Mouse (Mus musculus) limb, embryonic 11.5 days (tissue): Measurements from ENCODE around the gene Borcs7. TPM values are rescaled to one million over a fixed set of nuclear protein-coding genes. Genes with fewer than 3 reads are reported as not detected.

Source experiments
- ATAC-seq: fragments of 200-750 bp; cut with Nextera tagmentation; 2 replicates; pipeline ENCODE4 v1.8.0; 2017; ENCODE audit warnings: low read depth; ENCODE audit not compliant: insufficient number of reproducible peaks, low FRiP score, low TSS enrichment
- DNase-seq: peaks from one replicate; pipeline ENCODE4 v3.0.0-alpha.2; 2015; ENCODE audit warnings: low spot score
- H3K27ac ChIP-seq: fragments of 300-500 bp; sonication (generic); replicated peaks from 2 replicates; pipeline ENCODE4 v1.5.1; 2014; ENCODE audit warnings: low read depth, mild to moderate bottlenecking, low read length
- H3K27me3 ChIP-seq: fragments of 300-500 bp; sonication (generic); 2 replicates; pipeline ENCODE4 v1.6.1; 2014; ENCODE audit warnings: mild to moderate bottlenecking, low read length, mixed read lengths; ENCODE audit not compliant: control insufficient read depth, insufficient read depth
- H3K36me3 ChIP-seq: fragments of 300-500 bp; sonication (generic); 2 replicates; pipeline ENCODE4 v1.6.1; 2014; ENCODE audit warnings: mild to moderate bottlenecking, low read length, moderate library complexity, mixed read lengths; ENCODE audit not compliant: control insufficient read depth, insufficient read depth
- H3K4me1 ChIP-seq: fragments of 300-500 bp; sonication (generic); 2 replicates; pipeline ENCODE4 v1.6.1; 2014; ENCODE audit warnings: low read length, mixed read lengths; ENCODE audit not compliant: control insufficient read depth, insufficient read depth
- H3K4me2 ChIP-seq: fragments of 300-500 bp; sonication (generic); 2 replicates; pipeline ENCODE4 v1.6.1; 2014; ENCODE audit warnings: low read depth, mild to moderate bottlenecking, moderate library complexity; ENCODE audit not compliant: severe bottlenecking
- H3K4me3 ChIP-seq: fragments of 300-500 bp; sonication (generic); 2 replicates; pipeline ENCODE4 v1.5.1; 2014; ENCODE audit warnings: low read depth, low read length
- H3K9ac ChIP-seq: fragments of 300-500 bp; sonication (generic); 2 replicates; pipeline ENCODE4 v1.6.1; 2014; ENCODE audit warnings: mild to moderate bottlenecking, low read length
- H3K9me3 ChIP-seq: fragments of 300-500 bp; sonication (generic); 2 replicates; pipeline ENCODE4 v1.6.1; 2016; ENCODE audit warnings: low read length; ENCODE audit not compliant: control insufficient read depth
- WGBS: fragments of 180-500 bp; shearing (Covaris S2); extraction: QIAGEN DNeasy Blood & Tissue Kit; methylation state at CpG from one replicate; pipeline ENCODE4 v1.1.7; 2014; 5-methylcytosine and 5-hydroxymethylcytosine counted together
- polyA plus RNA-seq: library from polyadenylated mRNA; unstranded; fragments of >200 nt; fragmentation: Nextera tagmentation; extraction: Ambion mirVana; gene quantifications from 2 replicates; pipeline ENCODE4 v1.2.1, GENCODE M21; 2014

The Borcs7 gene
- polyA plus RNA-seq, 1 experiment from 2014 or later: 11.8 TPM

DNA sequence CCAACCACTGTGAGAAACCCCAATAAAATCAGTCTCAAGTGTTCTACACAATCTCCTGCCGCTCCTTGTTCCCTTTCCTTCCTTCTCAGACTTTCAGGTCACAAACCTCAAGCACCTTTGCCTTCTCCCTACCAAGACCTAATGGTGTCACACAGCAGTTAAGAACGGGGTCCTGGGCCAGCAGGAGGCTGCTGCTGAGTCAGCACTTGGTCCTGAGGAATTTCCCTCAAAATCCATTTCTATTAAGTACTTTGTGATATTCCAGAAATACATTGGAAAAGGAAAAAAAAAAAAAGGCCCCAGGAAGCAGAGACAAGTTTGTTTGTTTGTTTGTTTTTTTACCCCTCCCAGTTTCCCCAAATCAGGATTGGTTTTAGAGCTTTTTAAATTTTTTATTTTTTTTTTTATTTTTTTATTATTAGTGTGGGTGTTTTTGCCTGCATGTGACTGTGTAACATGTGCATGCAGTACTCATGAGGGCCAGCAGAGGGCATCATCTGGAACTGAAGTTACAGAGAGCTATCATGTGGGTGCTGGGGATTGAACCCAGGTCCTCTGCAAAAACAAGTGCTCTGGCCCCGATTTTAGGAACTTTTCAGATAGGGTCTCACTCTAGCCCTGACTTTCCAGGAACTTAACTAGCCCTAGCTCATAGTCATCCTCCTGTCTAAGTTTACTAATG lies 32.2 kb upstream of the Borcs7 start:
- no peak overlapping the region for H3K27ac ChIP-seq
- no peak for DNase-seq
- ATAC-seq: no peak
- no peak overlapping the region for H3K4me3 ChIP-seq
- peaks cover 16% of the 10 kb centered on the region for H3K36me3 ChIP-seq
- H3K27me3 ChIP-seq: no peaks in the 10 kb centered on the region
- no peak overlapping the region for H3K4me2 ChIP-seq
- 96% methylated on average over 3 of the region's 3 CpGs for WGBS
- H3K4me1 ChIP-seq: no peaks in the 10 kb centered on the region
- H3K9me3 ChIP-seq: no peaks in the 10 kb centered on the region
- H3K9ac ChIP-seq: no peak overlapping the region

DNA sequence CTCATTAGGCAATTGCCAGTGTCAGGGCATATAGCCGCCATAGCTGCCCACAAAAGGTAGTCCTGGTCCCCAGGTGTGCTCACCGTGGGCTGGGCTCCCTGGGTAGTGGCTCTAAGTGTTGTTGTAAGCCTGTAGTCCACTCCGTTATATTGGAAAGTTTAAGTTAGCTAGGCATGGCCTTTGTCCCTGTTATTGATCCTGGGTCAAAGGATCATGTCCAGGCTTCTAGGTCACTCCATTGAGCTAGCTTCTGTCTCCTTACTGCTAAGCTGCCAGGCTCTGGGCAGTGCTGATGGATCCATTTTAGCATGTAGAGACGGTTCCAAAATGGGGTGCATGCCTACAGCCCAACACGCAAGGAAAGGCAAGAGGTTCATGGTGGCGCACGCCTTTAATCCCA lies 31.4 kb upstream of the Borcs7 start:
- H3K27me3 ChIP-seq: no peaks in the 10 kb centered on the region
- no peak for ATAC-seq
- no peaks in the 10 kb centered on the region for H3K9me3 ChIP-seq
- H3K4me3 ChIP-seq: no peak overlapping the region
- H3K27ac ChIP-seq: no peak overlapping the region
- 95% methylated on average over 7 of the region's 7 CpGs for WGBS
- H3K36me3 ChIP-seq: peaks cover 16% of the 10 kb centered on the region
- H3K4me1 ChIP-seq: no peaks in the 10 kb centered on the region
- no peak overlapping the region for H3K4me2 ChIP-seq
- no peak for DNase-seq
- no peak overlapping the region for H3K9ac ChIP-seq

DNA sequence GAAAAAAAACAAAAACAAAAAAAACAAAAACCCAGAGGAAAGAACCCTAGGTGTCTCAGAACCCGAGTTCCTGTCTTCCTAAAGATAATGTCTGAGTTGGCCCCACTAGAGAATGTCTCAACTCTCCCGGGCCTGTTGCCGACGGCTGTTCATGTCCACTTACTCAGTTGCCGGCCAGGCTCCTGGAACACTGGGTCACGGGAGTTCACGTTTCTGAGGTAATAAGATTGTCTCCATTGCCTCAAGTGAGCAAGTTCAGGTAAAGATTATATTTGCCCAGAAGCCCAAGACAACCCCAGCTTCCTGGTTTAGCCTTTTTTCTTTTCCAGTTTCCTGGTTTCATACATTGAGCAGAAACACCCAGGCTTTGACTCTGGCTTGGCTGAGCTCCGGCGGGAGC lies 30.9 kb upstream of the Borcs7 start:
- 89% methylated on average over 9 of the region's 9 CpGs for WGBS
- Histone ChIP-seq H3K27ac (no peak overlapping the region), H3K9ac (no peak overlapping the region), H3K36me3 (peaks cover 16% of the 10 kb centered on the region), H3K4me1 (no peaks in the 10 kb centered on the region), H3K4me2 (no peak overlapping the region), H3K27me3 (no peaks in the 10 kb centered on the region), H3K4me3 (no peak overlapping the region), H3K9me3 (no peaks in the 10 kb centered on the region)
- no peak for ATAC-seq
- DNase-seq: no peak

DNA sequence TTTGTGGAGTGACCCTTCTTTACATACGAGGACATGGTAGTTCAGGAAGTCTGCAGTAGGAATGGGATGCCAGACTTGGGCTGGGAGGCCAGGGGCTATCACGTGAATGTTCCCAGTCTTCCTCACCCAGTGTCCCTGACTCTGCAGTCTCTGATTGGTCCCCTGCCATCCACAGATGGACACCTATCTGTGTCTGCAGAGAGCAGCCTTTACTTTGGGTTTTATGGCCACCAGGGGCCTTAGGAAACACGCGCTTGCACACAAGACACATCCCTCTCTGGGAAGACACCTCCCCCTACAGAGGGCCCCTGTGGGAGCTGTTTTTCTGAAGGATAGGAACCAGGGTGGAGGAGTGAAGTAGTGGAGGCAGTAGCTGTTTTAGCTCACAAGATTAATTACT lies 28.2 kb upstream of the Borcs7 start:
- Histone ChIP-seq H3K9ac (no peak overlapping the region), H3K9me3 (no peaks in the 10 kb centered on the region), H3K4me3 (no peak overlapping the region), H3K4me2 (no peak overlapping the region), H3K36me3 (peaks cover under 1% of the 10 kb centered on the region), H3K4me1 (no peaks in the 10 kb centered on the region), H3K27ac (no peak overlapping the region), H3K27me3 (no peaks in the 10 kb centered on the region)
- ATAC-seq (no peak), DNase-seq (no peak)
- WGBS: 64% methylated on average over 4 of the region's 4 CpGs

DNA sequence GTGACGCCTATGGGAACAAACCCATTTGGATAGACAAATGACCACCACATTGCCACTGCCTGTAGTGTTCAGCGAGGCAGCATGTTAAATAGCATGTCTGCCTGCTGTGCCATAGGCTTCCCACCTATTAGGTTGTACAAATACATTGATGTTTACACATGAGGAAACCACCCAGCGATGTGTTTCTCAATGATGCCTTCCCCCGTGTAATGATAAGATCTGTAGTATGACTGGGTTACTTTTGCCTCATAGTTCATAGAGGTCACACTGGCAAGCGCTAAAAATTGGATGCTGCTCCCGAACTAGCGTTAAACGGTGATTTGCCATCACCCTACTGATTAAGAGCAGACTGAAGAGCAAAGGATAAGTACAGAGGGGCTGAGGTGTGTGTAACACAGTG lies 27.5 kb upstream of the Borcs7 start:
- Histone ChIP-seq H3K4me3 (no peak overlapping the region), H3K4me1 (no peaks in the 10 kb centered on the region), H3K4me2 (no peak overlapping the region), H3K27me3 (no peaks in the 10 kb centered on the region), H3K9ac (no peak overlapping the region), H3K9me3 (no peaks in the 10 kb centered on the region), H3K27ac (no peak overlapping the region), H3K36me3 (no peaks in the 10 kb centered on the region)
- WGBS: 86% methylated on average over 8 of the region's 8 CpGs
- DNase-seq (no peak), ATAC-seq (no peak)

DNA sequence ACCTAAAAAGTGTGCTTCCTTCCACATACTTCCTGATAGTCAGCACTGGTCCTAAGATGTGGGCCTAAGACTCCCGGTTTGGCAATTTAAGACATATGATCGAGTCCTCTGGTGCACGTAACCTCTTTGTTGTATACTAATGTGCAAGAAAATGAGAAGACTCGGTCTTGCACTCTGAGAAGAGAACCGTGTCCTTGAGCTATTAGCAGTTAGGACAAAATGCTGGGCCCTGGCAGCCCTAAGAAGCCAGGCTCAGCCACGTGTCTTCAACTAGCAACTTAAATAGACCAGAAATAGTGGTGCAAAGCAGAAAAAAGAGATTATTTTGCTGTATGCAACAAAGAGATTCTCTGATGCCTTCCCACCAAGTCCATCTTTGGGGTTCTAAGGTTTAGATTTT lies 26.9 kb upstream of the Borcs7 start:
- 79% methylated on average over 6 of the region's 6 CpGs for WGBS
- DNase-seq (no peak), ATAC-seq (no peak)
- Histone ChIP-seq H3K9me3 (no peaks in the 10 kb centered on the region), H3K4me2 (no peak overlapping the region), H3K36me3 (no peaks in the 10 kb centered on the region), H3K27ac (no peak overlapping the region), H3K4me3 (no peak overlapping the region), H3K4me1 (no peaks in the 10 kb centered on the region), H3K27me3 (no peaks in the 10 kb centered on the region), H3K9ac (no peak overlapping the region)

DNA sequence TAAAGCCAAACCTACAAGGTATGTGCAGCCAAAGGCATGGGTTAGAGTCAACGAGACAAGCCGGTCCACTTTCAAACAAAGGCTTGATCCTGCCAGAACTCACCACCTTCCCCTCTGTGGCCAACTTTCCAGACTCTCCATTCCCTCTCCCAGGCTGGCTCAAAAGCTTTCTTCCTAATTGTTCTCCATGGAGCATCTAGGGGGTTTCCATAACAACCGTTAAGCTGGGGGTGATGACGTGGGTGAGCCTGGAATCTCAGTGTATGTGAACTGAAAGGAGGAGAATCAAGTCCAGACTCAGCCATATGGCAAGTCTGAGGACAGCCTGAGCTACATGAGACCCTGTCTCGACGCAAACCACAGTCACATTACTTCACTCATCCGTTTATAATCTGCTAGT lies 24.2 kb upstream of the Borcs7 start:
- DNase-seq: no peak
- Histone ChIP-seq H3K9ac (no peak overlapping the region), H3K4me2 (no peak overlapping the region), H3K27ac (no peak overlapping the region), H3K4me1 (no peaks in the 10 kb centered on the region), H3K36me3 (no peaks in the 10 kb centered on the region), H3K9me3 (no peaks in the 10 kb centered on the region), H3K27me3 (no peaks in the 10 kb centered on the region), H3K4me3 (no peak overlapping the region)
- ATAC-seq: no peak
- 74% methylated on average over 7 of the region's 7 CpGs for WGBS

DNA sequence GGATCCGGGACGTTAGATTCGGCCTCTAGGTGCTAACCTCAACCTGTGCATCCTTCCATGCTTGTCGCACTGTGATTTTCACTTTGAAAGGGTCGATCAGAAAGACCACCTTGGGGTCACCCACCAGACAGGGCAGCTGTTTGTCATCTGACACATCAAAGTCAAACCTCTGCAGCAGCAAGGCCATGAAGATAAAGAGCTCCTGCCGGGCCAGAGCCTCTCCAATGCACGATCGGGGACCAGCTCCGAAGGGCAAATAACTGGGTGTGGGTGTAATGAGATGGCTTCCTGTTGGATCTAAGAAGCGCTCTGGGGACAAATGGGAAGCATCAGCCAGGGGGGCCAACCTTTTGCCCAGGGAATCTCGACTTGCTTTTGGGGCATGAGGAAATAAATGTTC lies 22.4 kb upstream of the Borcs7 start:
- Histone ChIP-seq H3K36me3 (no peaks in the 10 kb centered on the region), H3K27me3 (no peaks in the 10 kb centered on the region), H3K9ac (no peak overlapping the region), H3K4me3 (no peak overlapping the region), H3K27ac (no peak overlapping the region), H3K4me2 (no peak overlapping the region), H3K4me1 (no peaks in the 10 kb centered on the region), H3K9me3 (no peaks in the 10 kb centered on the region)
- no peak for DNase-seq
- no peak for ATAC-seq
- WGBS: 43% methylated on average over 11 of the region's 11 CpGs

DNA sequence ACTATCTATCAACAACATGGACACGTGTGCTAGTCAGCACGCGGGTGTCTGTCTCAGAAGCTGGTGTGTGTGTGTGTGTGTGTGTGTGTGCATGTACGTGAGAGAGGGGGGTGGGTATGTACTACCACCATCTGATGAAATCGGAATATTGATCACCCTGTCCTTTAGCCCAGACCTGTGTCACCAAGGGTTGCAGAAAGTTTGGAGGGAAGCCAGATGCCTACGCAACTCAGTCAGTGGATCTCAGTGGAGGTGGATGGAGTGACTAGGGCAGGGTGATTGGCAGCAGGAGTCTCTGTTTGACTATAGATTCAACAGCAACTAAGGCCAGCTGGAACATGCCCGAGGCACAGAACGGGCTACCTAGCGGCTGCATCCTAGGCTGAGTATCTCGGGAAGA lies 21.4 kb upstream of the Borcs7 start:
- H3K27me3 ChIP-seq: no peaks in the 10 kb centered on the region
- no peaks in the 10 kb centered on the region for H3K4me1 ChIP-seq
- H3K4me2 ChIP-seq: no peak overlapping the region
- H3K36me3 ChIP-seq: no peaks in the 10 kb centered on the region
- H3K9me3 ChIP-seq: no peaks in the 10 kb centered on the region
- no peak overlapping the region for H3K27ac ChIP-seq
- DNase-seq (no peak), ATAC-seq (no peak)
- H3K4me3 ChIP-seq: no peak overlapping the region
- no peak overlapping the region for H3K9ac ChIP-seq
- 87% methylated on average over 10 of the region's 10 CpGs for WGBS
